Mouse (Mus musculus) G1E-ER4 (cell line): ENCODE measurements around the gene Arl4d. TPM values are rescaled to one million over a fixed set of nuclear protein-coding genes. Genes with fewer than 3 reads are reported as not detected.

Source experiments
- GATA1 ChIP-seq: IDR thresholded peaks from one replicate; pipeline ENCODE4 v1.8.0; 2012; ENCODE audit warnings: low read length, inconsistent platforms
- polyA plus RNA-seq: library from polyadenylated mRNA; stranded (reverse); fragments of >175 nt; gene quantifications from 2 replicates; pipeline ENCODE4 v1.2.3, GENCODE M21; 2012

Arl4d gene
- polyA plus RNA-seq, 1 experiment, result 1.3 TPM

DNA sequence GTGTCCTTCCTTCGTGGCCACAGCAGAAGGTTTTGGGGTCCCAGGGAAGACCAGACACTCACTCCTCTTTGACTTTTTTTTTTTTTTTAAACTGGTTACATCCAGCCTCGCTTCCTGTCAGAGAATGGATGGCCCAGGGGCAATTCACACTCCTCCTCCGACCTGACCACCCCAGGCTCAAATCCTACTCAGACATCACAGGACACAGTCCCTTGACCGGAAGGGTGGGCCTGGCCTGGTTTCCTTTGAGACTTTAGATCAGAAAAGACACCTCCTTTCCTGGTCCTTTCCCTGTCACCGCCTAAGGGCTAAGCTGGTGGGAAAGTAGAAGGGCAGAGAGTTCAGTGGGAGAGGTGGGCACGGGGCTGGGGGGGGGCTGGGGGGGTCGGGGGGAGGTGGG is 14.6 kb downstream of the Arl4d start:
- TF ChIP-seq GATA1, result no peak

DNA sequence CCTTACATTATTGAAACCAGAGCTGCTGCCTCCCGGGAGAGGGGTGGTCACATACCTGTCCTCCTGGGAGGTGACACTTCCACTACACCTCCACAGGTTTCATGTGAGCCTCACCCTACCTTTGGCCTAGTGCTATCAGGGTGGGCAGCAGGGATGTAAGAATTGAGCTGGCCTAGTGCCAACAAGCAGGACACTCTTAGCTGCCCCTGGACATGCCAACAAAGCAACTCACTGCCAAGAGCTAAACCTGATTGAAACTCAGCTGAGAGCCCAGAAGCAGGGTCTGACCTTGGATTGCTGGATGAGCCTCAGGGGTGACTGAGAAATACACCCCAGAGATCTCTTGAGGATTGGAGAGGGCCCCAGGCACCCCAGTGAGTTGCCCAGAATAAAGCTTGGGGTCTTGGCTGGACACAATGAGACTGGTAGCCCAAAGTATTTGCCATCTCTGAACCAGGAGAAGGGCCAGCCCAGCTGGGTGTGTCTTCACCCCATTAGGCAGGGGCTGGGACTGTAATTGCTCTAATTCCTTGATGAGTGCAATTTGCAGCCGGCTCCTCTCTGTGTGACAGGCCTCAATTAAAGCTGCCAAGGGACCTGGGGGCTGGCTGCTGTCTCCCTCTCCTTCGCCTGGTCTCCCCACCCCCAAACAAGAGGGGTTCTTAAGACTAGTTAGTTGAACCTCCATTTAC is 15.4 kb downstream of the Arl4d start:
- TF ChIP-seq GATA1, result no peak

DNA sequence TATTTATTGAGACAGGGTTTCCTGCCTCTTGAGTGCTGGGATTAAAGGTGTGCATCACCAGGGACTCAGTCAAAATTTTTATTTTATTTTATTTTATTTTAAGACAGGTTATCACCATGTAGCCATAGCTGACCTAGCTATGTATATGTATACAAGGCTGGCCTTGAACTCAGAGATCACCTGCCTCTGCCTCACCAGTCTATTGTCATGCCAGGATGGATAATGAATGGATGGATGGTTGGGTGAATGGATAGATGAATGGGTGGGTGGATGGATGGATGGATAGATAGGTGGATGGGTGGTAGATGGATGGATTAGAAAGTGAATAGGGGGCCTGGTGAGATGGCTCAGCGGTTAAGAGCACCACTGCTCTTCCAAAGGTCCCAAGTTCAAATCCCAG is 16.6 kb downstream of the Arl4d start:
- no peak for TF ChIP-seq GATA1

- TF ChIP-seq GATA1, result no peak
These were observed 17.1 kb downstream of the Arl4d start for GRCm38 (mm10) chr11:101682410-101682960.

- no peak for TF ChIP-seq GATA1
These were observed 22.3 kb downstream of the Arl4d start for GRCm38 (mm10) chr11:101687351-101688301.

DNA sequence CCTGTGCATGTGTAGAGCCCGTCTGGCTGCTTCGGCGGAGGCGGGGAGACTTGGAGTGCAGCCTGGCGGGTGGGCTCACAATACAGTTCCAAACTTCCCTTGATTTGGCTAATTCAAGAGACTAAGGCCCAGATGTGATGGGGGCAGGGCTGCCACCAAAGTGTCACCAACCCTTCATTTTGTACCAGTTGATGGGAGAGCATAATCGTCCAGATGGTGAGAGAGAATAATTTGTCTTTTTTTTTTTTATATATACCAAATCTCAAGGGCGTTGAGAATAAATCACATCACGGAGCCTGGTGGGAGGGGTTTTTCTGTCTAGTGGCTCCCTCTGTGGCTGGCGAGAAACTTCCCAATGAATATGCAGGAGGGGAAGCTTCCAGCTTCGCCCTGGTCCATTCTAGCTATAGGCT is 24.4 kb downstream of the Arl4d start:
- TF ChIP-seq GATA1, result no peak

DNA sequence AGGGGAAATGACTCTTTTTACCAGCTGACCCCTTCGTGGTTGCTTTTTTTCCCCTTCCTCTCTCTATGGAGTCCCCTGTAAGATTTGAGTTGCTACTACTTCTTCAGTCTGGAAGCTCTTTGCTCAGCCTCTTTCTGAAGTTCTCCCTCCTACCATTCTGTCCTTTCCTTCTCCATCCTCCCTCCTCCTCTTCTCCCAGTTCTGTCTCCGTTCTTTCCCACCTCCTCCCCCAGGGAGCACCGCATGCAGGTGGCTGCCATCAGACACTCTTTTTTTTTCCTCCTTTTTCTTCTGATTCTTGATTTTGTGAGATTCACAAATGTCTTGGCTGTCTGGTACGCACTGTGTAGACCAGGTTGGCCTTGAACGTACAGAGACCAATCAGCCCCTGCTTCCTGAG is 25.0 kb downstream of the Arl4d start:
- TF ChIP-seq GATA1, result no peak

- no peak for TF ChIP-seq GATA1
These were observed 30.7 kb downstream of the Arl4d start for GRCm38 (mm10) chr11:101695906-101696661.

- TF ChIP-seq GATA1, result no peak
These were observed 32.0 kb downstream of the Arl4d start for GRCm38 (mm10) chr11:101697156-101697861.

- TF ChIP-seq GATA1, result no peak
These were observed 32.8 kb downstream of the Arl4d start for GRCm38 (mm10) chr11:101698114-101698513.

DNA sequence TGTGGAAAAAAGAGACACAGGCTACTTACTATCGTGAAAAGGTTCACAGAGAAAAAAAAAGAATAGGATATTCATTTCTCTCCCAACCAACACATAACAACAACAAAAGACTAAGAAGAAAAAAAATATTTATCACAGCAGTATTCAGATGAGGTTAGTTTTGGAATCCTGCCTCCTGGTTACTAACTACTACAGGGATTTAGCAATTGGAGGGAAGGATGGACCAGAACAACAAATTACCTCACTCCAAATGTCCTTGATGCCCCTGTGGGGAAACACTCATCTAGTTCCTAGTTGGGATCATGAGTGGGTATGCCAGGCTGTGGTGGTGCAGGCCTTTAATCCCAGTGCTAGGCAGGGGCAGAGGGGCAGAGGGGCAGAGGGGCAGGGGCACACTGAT is 34.2 kb downstream of the Arl4d start:
- no peak for TF ChIP-seq GATA1

- TF ChIP-seq GATA1, result no peak
These were observed 34.6 kb downstream of the Arl4d start for GRCm38 (mm10) chr11:101699991-101700390.

DNA sequence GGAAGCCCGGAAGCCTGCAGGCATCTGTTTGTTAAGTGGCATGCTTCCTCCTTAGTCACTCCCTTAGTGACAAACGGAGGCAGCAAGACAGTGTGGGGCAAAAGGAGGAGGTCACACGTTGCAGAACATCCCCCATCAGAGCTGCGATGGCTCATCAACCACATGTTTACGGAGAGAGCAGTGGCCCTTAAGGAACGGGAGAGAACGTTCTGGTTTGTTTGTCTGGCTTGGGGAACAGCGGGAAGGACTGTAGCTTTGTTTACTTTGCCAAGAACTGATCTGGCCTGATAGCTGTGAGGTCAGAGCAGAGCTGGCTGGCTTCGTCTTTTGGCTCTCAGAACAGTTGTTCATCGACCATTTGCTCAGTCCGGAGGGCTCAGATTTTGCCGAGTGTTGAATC is 35.1 kb downstream of the Arl4d start:
- TF ChIP-seq GATA1, result no peak

DNA sequence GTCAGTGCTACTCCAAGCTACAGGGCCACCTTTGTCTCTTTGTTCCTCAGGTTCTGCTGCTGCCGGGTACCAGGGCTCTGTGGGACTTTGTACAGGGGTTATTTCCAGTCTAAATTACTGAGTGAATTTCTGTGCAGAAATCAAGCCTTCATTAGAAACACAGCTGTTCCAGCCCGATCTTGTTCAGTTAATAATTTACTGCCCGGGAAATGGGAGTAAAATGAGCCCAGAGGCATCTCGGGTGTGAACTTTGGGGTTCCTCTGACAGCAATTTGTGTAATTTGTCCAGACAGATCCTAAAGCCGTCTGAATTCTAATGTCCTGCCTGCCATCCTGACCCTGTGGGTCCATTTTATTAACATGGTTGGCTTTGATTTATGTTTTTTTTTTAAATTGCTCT is 38.7 kb downstream of the Arl4d start:
- no peak for TF ChIP-seq GATA1
